Mouse (Mus musculus): ENCODE results near the gene Atf3.

GRCm38 (mm10) chr1:191235788-191236542 lies 18.1 kb upstream of the Atf3 start:
- TF ChIP-seq POLR2A (IDR thresholded peaks at IDR 0.05; ENCODE audit: low read depth, low read length), result no peak
- TF ChIP-seq CTCF (IDR thresholded peaks at IDR 0.05; ENCODE audit: extremely low read depth, insufficient read depth, insufficient read length, insufficient replicate concordance), result no peak
